Mouse (Mus musculus) hindbrain, embryonic 16.5 days (tissue): Measurements from ENCODE around the gene Eef1akmt1. TPM values are rescaled to one million over a fixed set of nuclear protein-coding genes. Genes with fewer than 3 reads are reported as not detected.

Source experiments
- ATAC-seq: fragments of 200-750 bp; cut with Nextera tagmentation; 2 replicates; pipeline ENCODE4 v1.8.0; 2017; ENCODE audit warnings: moderate TSS enrichment, moderate library complexity
- H3K27ac ChIP-seq: fragments of 300-500 bp; sonication (generic); 2 replicates; pipeline ENCODE4 v1.5.1; 2014; ENCODE audit warnings: low read depth, mild to moderate bottlenecking, control low read depth, low read length, moderate library complexity
- H3K27me3 ChIP-seq: fragments of 300-500 bp; sonication (generic); replicated peaks from 2 replicates; pipeline ENCODE4 v1.6.1; 2014; ENCODE audit warnings: low read length; ENCODE audit not compliant: control insufficient read depth, insufficient read depth
- H3K36me3 ChIP-seq: fragments of 300-500 bp; sonication (generic); 2 replicates; pipeline ENCODE4 v1.6.1; 2014; ENCODE audit warnings: mild to moderate bottlenecking, low read length, moderate library complexity, mixed read lengths; ENCODE audit not compliant: control insufficient read depth, insufficient read depth
- H3K4me1 ChIP-seq: fragments of 300-500 bp; sonication (generic); 2 replicates; pipeline ENCODE4 v1.6.1; 2014; ENCODE audit warnings: low read depth, low read length; ENCODE audit not compliant: control insufficient read depth, insufficient read depth
- H3K4me2 ChIP-seq: fragments of 300-500 bp; sonication (generic); 2 replicates; pipeline ENCODE4 v1.6.1; 2014; ENCODE audit warnings: mild to moderate bottlenecking, low read length, control low read depth, moderate library complexity
- H3K4me3 ChIP-seq: fragments of 300-500 bp; sonication (generic); 2 replicates; pipeline ENCODE4 v1.5.1; 2014; ENCODE audit warnings: mild to moderate bottlenecking, low read length, control low read depth, moderate library complexity
- H3K9ac ChIP-seq: fragments of 300-500 bp; sonication (generic); 2 replicates; pipeline ENCODE4 v1.6.1; 2014; ENCODE audit warnings: low read depth, mild to moderate bottlenecking, control low read depth, low read length, moderate library complexity
- H3K9me3 ChIP-seq: fragments of 300-500 bp; sonication (generic); 2 replicates; pipeline ENCODE4 v1.6.1; 2014; ENCODE audit warnings: mild to moderate bottlenecking, low read length, moderate library complexity; ENCODE audit not compliant: control insufficient read depth
- WGBS: fragments of 180-500 bp; shearing (Covaris S2); extraction: QIAGEN DNeasy Blood & Tissue Kit; methylation state at CpG from one replicate; pipeline ENCODE4 v1.1.7; 2014; 5-methylcytosine and 5-hydroxymethylcytosine counted together
- polyA plus RNA-seq: library from polyadenylated mRNA; unstranded; fragments of >200 nt; fragmentation: Nextera tagmentation; extraction: Ambion mirVana; gene quantifications from 2 replicates; pipeline ENCODE4 v1.2.1, GENCODE M21; 2015

Gene Eef1akmt1
- polyA plus RNA-seq, 1 experiment from 2014 or later = 89.5 TPM

GRCm38 (mm10) chr14:57517001-57517400 lies 54.4 kb downstream of the Eef1akmt1 start:
- 84% methylated on average over 7 of the region's 7 CpGs for WGBS
- Histone ChIP-seq H3K9ac (no peak overlapping the region), H3K27ac (no peak overlapping the region), H3K9me3 (no peaks in the 10 kb centered on the region), H3K36me3 (no peaks in the 10 kb centered on the region), H3K4me3 (no peak overlapping the region), H3K4me1 (no peaks in the 10 kb centered on the region), H3K27me3 (no peaks in the 10 kb centered on the region), H3K4me2 (no peak overlapping the region)
- no peak for ATAC-seq

- no peak overlapping the region for H3K4me2 ChIP-seq
- no peaks in the 10 kb centered on the region for H3K27me3 ChIP-seq
- H3K4me1 ChIP-seq = no peaks in the 10 kb centered on the region
- no peak overlapping the region for H3K27ac ChIP-seq
- 89% methylated on average over 6 of the region's 6 CpGs for WGBS
- H3K9me3 ChIP-seq = no peaks in the 10 kb centered on the region
- no peak for ATAC-seq
- no peak overlapping the region for H3K9ac ChIP-seq
- H3K36me3 ChIP-seq = no peaks in the 10 kb centered on the region
- no peak overlapping the region for H3K4me3 ChIP-seq
Observed at GRCm38 (mm10) chr14:57515156-57515762, 56.2 kb downstream of the Eef1akmt1 start.

- Histone ChIP-seq H3K27ac (no peak overlapping the region), H3K4me2 (no peak overlapping the region), H3K4me3 (no peak overlapping the region), H3K27me3 (no peaks in the 10 kb centered on the region), H3K9ac (no peak overlapping the region), H3K4me1 (no peaks in the 10 kb centered on the region), H3K9me3 (no peaks in the 10 kb centered on the region), H3K36me3 (no peaks in the 10 kb centered on the region)
- WGBS = 47% methylated on average over 6 of the region's 6 CpGs
- ATAC-seq = peak; percentile 95
Observed at GRCm38 (mm10) chr14:57509554-57509953, 61.9 kb downstream of the Eef1akmt1 start.

DNA sequence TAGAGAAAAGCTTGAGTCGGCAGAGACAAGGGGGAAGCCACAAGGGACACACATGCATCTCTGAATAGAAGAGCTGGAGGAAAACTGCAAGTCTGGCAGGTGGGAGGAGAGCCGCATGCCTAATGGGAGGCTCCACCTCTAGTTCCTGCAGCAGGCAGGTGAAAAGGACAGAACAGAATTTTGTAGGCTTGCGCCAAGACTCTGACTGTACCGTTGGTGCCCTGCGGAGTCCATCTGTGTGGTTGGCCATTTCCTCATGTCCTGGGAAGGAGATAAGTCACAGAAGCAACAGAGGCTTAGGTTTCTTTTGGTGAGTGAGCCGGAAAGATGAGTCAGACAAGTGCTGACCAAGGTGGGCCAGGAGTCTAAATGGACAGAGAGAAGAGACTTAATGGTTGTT lies 67.7 kb downstream of the Eef1akmt1 start:
- Histone ChIP-seq H3K9ac (no peak overlapping the region), H3K4me2 (no peak overlapping the region), H3K4me1 (no peaks in the 10 kb centered on the region), H3K36me3 (peaks cover 4% of the 10 kb centered on the region), H3K4me3 (no peak overlapping the region), H3K27me3 (no peaks in the 10 kb centered on the region), H3K9me3 (no peaks in the 10 kb centered on the region), H3K27ac (no peak overlapping the region)
- WGBS = 87% methylated on average over 6 of the region's 6 CpGs
- ATAC-seq = no peak

Other genes starting within 250 kb of the Eef1akmt1 start
- gene Cryl1, start 173.1 kb downstream of the Eef1akmt1 start, polyA plus RNA-seq = 13.2 and 15.4 TPM in 2 replicates
- gene Ift88, start 147.6 kb downstream of the Eef1akmt1 start, polyA plus RNA-seq = 15.0 and 15.1 TPM in 2 replicates
- 4.9 and 6.3 TPM in 2 replicates for gene Il17d, start 46.8 kb downstream of the Eef1akmt1 start, polyA plus RNA-seq
- 9.8 and 11.0 TPM in 2 replicates for gene Xpo4, start 93.8 kb upstream of the Eef1akmt1 start, polyA plus RNA-seq
- not detected in 2 replicates for gene Gm49361, start 174.5 kb upstream of the Eef1akmt1 start, polyA plus RNA-seq
- gene Lats2, start 186.8 kb upstream of the Eef1akmt1 start, polyA plus RNA-seq = 5.9 and 7.8 TPM in 2 replicates
- 26.7 and 32.5 TPM in 2 replicates for gene Sap18, start 226.6 kb upstream of the Eef1akmt1 start, polyA plus RNA-seq